Mouse (Mus musculus): ENCODE data around the gene Enkur. TPM values are rescaled to one million over a fixed set of nuclear protein-coding genes. Genes with fewer than 3 reads are reported as not detected.

Gene Enkur
- total RNA-seq, 1 experiment from 2014 or later = 1.6 TPM

DNA sequence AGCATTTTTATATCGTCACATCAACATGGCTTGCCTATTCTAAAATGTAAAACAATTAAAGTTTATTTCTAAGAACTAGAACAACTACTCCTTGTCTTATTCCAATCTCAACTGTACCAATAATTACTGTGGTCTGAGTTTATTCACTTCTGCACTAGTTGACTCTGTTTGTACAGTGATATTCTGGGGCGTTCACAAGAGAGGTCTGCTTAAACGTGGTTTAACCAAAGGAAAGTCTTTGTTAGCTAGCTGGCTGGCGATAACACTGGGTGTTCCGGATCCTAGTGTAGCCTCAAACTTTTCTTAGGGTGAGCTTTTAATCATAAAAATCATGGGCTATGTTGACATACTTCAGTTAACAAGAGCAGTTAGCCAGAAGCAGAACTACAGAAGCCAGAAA, 9.9 kb downstream of the Enkur start:
- ATAC-seq (replicated peaks; ENCODE audit: low read depth, poor library complexity, severe bottlenecking) = no peak

DNA sequence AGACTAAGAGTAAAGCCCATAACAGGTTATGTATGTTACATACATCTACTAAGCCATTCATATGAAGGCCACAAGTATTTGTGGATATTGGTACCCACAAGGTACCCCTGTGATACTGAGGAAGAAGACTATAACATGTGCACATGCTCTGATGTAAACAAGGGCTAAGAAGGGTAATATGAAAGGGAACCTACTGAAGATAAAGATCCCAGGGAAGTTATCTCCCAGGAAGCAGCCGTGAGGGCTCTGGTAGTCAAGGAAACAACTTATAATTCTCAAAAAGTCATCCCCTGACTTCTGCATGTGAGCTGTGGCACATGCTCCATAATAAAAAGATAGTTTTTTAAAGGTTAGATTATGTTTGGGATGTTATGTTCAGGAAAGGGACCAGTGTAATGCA, 13.9 kb downstream of the Enkur start:
- ATAC-seq (replicated peaks; ENCODE audit: low read depth, poor library complexity, severe bottlenecking) = peak; percentile 62

GRCm38 (mm10) chr2:21188610-21189009, 16.6 kb downstream of the Enkur start:
- no peak for ATAC-seq (replicated peaks; ENCODE audit: low read depth, poor library complexity, severe bottlenecking)

- ATAC-seq (replicated peaks; ENCODE audit: low read depth, poor library complexity, severe bottlenecking) = peak; percentile 72
These were observed 17.6 kb downstream of the Enkur start for GRCm38 (mm10) chr2:21187576-21187975.

DNA sequence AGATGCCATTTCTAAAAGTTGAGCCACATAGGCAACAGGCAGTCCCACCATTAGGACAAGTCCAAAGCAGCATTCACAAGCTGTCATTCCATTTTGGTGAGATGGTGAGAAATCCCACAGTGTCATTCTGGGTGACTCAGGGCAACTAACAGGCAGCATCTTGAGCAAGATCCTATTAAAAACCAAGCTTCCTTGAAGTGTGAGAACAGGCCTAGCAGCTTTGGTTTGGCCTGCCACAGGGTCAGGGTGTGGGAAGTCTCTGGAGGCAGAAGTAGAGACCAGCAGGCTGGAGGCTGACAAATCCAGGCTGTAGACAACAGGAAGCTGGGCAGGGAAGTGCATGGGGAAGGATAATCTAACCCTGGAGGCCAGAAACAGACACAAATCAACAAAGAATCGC, 22.4 kb downstream of the Enkur start:
- ATAC-seq (replicated peaks; ENCODE audit: low read depth, poor library complexity, severe bottlenecking) = peak; percentile 56

GRCm38 (mm10) chr2:21179136-21179535, 26.0 kb downstream of the Enkur start:
- ATAC-seq (replicated peaks; ENCODE audit: low read depth, poor library complexity, severe bottlenecking) = peak; percentile 89

- ATAC-seq (replicated peaks; ENCODE audit: low read depth, poor library complexity, severe bottlenecking) = no peak
These were observed 32.4 kb downstream of the Enkur start for GRCm38 (mm10) chr2:21172797-21173196.

DNA sequence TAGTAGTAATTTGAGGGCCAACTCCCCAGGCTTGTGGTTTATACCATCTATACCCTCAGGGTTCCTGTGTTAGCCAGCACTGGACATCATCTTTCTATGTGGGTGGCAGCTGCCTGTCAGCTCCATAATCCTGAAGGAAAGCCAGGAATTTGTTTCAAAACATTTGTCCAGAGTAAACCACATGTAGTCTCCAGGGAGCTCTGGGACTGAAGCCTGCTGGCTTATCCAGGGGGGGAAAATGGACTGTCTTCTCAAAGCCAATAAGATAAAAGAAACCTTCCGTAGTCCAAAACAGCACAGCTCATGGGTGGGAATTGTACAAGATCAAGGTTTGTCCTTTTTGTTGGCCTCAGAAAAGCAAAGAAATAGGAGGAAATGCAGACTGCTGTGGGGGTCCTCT, 37.2 kb downstream of the Enkur start:
- no peak for ATAC-seq (replicated peaks; ENCODE audit: low read depth, poor library complexity, severe bottlenecking)

DNA sequence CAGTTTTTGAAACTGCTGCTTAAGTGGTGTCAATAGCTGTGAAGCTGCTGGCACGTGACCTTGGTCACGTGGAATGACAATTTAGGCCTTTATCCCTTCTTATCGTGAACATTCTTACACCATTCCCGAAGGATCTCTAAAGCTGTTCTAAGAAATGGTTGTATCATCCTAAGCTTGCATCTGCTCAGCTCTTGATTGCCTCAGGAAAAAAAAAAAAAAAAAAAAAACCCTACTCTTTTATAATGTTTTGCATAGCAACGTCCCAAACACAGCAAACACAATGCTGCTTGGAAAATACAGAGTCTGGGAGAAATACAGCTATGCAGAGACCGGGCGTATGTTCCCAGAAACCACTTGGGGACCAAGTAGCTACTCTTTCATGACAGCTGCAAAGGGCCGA, 40.9 kb downstream of the Enkur start:
- no peak for ATAC-seq (replicated peaks; ENCODE audit: low read depth, poor library complexity, severe bottlenecking)

- ATAC-seq (replicated peaks; ENCODE audit: low read depth, poor library complexity, severe bottlenecking) = peak; percentile 89
These were observed 51.7 kb downstream of the Enkur start for GRCm38 (mm10) chr2:21153469-21153868.

DNA sequence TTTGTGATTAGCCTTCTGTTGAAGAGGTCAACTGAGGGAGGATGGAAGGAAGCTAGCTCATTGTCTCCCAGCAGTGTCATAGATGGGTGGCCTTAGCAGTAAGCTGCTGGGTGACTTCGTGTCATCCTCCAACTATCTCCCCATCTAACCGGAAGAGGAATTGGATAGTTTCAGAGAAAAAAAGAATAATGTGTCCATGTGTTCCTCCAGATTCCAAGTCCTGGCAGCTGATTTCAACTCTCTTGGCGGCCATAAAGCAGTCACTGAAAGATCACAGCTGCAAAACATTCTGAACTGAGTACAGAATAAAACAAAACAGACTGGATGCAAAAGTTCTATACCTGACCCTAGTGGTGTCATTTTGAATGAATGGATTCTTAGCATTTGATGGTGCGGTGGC, 58.0 kb downstream of the Enkur start:
- no peak for ATAC-seq (replicated peaks; ENCODE audit: low read depth, poor library complexity, severe bottlenecking)

DNA sequence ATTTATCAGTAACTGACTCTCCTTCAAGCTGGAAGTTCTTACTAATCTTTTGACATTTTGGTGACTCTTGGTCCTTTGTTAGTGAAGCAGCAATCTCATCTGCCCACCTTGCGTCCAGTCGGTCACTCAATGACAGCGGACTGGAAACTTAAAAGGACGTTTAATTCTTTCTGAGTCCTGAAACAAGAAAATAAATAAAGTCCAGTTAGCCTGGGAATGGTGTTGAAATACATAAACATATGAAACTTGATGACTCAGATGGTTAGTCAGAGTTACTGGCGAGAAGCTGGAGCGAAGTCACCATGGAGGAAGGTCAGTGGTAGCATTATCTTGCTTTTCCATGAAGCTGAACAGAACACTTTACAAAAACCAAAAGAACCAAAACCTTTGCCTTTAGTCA, 58.7 kb downstream of the Enkur start:
- no peak for ATAC-seq (replicated peaks; ENCODE audit: low read depth, poor library complexity, severe bottlenecking)

GRCm38 (mm10) chr2:21142616-21143015, 62.5 kb downstream of the Enkur start:
- ATAC-seq (replicated peaks; ENCODE audit: low read depth, poor library complexity, severe bottlenecking) = no peak

- peak; percentile 5; the same call in 1 of the 2 replicates for ATAC-seq (replicated peaks; ENCODE audit: low read depth, poor library complexity, severe bottlenecking)
These were observed 63.0 kb downstream of the Enkur start for GRCm38 (mm10) chr2:21142204-21142580.

GRCm38 (mm10) chr2:21141520-21142203, 63.5 kb downstream of the Enkur start:
- ATAC-seq (replicated peaks; ENCODE audit: low read depth, poor library complexity, severe bottlenecking) = peak; percentile 86

GRCm38 (mm10) chr2:21141189-21141519, 64.0 kb downstream of the Enkur start:
- ATAC-seq (replicated peaks; ENCODE audit: low read depth, poor library complexity, severe bottlenecking) = peak; percentile 19; the same call in 1 of the 2 replicates

Other genes with a start within 250 kb of the Enkur start
- gene Arhgap21, start 236.5 kb downstream of the Enkur start, total RNA-seq (2017) = 62.4 and 102 TPM in 2 replicates
- gene Thnsl1, start 359 bp upstream of the Enkur start, total RNA-seq (2017) = 7.2 and 8.4 TPM in 2 replicates
- gene Gpr158, start 162.2 kb upstream of the Enkur start, total RNA-seq (2017) = not detected in 2 replicates